Mouse (Mus musculus): ENCODE data around the gene Cdkn2c. TPM values are rescaled to one million over a fixed set of nuclear protein-coding genes. Genes with fewer than 3 reads are reported as not detected.
A peak's percentile ranks its signal among the peaks of the same experiment; 100 is the strongest.
"Not testable (repeated sequence)": the region's sequence is repeated elsewhere in the genome, so short reads cannot be mapped to it uniquely, and the experiment has no call there.

Cdkn2c gene
- polyA plus RNA-seq (2015; fragmentation: Nextera tagmentation; extraction: Ambion mirVana), result 9.9 and 13.5 TPM in 2 replicates

DNA sequence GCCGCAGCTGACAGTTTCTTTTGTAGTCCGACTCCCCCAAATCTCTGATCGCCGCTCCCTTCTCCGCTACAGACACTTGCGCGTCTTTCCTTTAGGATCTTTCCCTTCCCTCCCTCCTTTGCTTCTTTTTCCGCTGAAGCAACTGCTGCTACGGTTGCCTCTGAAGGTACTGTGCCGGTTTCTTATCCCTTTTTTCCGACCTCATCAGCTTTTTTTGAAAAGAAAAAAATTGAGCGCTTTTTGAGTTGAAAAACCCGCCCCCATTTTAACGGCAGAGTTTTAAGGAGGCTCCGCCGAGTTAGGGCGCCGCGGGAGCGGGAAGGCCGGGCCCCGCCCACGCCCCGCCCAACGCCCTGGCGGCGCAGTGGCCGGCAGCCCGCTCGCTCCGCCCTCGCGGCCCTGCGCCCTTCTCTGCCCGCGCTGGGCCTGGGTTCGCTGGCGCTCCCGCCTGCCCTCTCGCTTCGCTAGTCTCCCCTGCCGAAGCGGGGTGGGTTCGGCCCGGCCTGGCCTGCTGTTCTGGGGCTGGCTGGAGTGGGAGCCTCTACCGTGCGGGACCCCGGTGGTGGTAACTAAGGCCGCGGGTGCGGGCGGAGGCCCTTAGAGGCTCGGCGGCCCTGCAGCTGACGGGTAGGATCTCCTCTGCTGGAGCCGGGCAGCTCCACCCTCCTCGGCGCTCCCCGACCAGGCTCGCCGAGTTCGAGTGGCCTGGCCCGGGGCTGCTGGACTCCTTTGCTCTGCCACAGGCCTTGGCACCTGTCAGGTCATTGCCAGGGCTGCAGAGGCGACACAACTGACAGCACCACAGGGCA, at the start of gene Cdkn2c:
TSS of gene Cdkn2c (minus strand) at position 729 of the 809 bp plus-strand sequence.
- Histone ChIP-seq H3K27me3 (peaks cover 15% of the 10 kb centered on the region), H3K9me3 (replicated peaks) (no peaks in the 10 kb centered on the region), H3K9ac (peak within 1 kb of the TSS; percentile 87), H3K27ac (peak within 1 kb of the TSS; percentile 74), H3K4me2 (peak within 1 kb of the TSS; percentile 91), H3K36me3 (ENCODE audit: poor library complexity, severe bottlenecking) (no peaks in the 10 kb centered on the region), H3K4me1 (peaks cover 31% of the 10 kb centered on the region), H3K4me3 (peak within 1 kb of the TSS; percentile 77)
- WGBS, result under 1% methylated on average over 64 of the region's 64 CpGs
- peak; percentile 94 for ATAC-seq

GRCm38 (mm10) chr4:109705349-109705748, 38.4 kb upstream of the Cdkn2c start:
- H3K4me3 ChIP-seq, result no peak overlapping the region
- no peak overlapping the region for H3K9ac ChIP-seq
- ATAC-seq, result no peak
- H3K4me2 ChIP-seq, result no peak overlapping the region
- no peaks in the 10 kb centered on the region for H3K4me1 ChIP-seq
- H3K9me3 ChIP-seq (replicated peaks), result no peaks in the 10 kb centered on the region
- H3K36me3 ChIP-seq (ENCODE audit: poor library complexity, severe bottlenecking), result no peaks in the 10 kb centered on the region
- H3K27ac ChIP-seq, result no peak overlapping the region
- no peaks in the 10 kb centered on the region for H3K27me3 ChIP-seq
- 87% methylated on average over 2 of the region's 2 CpGs for WGBS

- no peaks in the 10 kb centered on the region for H3K4me1 ChIP-seq
- no peak overlapping the region for H3K9ac ChIP-seq
- no peak overlapping the region for H3K4me2 ChIP-seq
- peaks cover 3% of the 10 kb centered on the region; the same call in 1 of the 2 replicates for H3K9me3 ChIP-seq (replicated peaks)
- H3K27ac ChIP-seq, result no peak overlapping the region
- ATAC-seq, result no peak
- no peak overlapping the region for H3K4me3 ChIP-seq
- H3K36me3 ChIP-seq (ENCODE audit: poor library complexity, severe bottlenecking), result no peaks in the 10 kb centered on the region
- no peaks in the 10 kb centered on the region for H3K27me3 ChIP-seq
These were observed 36.6 kb upstream of the Cdkn2c start for GRCm38 (mm10) chr4:109703568-109703967.

DNA sequence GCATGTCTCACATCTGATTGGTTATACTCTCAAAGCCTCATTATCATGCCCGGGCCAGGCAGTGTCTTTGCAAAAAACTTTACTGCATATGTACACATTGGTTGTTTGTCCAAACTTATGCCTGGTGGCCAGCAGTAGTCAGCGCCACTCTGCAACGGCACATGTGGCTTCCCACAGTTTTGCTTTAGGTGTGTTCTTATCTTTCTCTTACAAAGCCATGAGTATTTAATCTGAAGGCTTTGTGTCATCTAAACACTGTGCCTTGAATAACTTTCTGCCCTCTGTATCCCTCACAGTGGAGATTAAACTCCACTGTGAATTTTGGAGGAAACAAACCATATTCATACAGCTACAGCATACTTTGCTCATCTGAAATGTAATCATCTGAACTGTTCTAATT, 33.7 kb upstream of the Cdkn2c start:
- WGBS, result 90% methylated on average over 3 of the region's 3 CpGs
- H3K9ac ChIP-seq; H3K36me3 ChIP-seq (ENCODE audit: poor library complexity, severe bottlenecking); H3K27me3 ChIP-seq; H3K27ac ChIP-seq; H3K9me3 ChIP-seq (replicated peaks); H3K4me3 ChIP-seq; ATAC-seq; H3K4me2 ChIP-seq; H3K4me1 ChIP-seq: not testable (repeated sequence)

GRCm38 (mm10) chr4:109692674-109693073, 25.7 kb upstream of the Cdkn2c start:
- H3K4me1 ChIP-seq, result no peaks in the 10 kb centered on the region
- no peaks in the 10 kb centered on the region for H3K27me3 ChIP-seq
- H3K4me3 ChIP-seq, result no peak overlapping the region
- no peak overlapping the region for H3K9ac ChIP-seq
- no peak overlapping the region for H3K27ac ChIP-seq
- H3K4me2 ChIP-seq, result no peak overlapping the region
- ATAC-seq, result no peak
- peaks cover 7% of the 10 kb centered on the region for H3K36me3 ChIP-seq (ENCODE audit: poor library complexity, severe bottlenecking)
- 0 out of 2 replicates have a peak, but pooled peaks cover 9% of the 10 kb centered on the region for H3K9me3 ChIP-seq (replicated peaks)

GRCm38 (mm10) chr4:109683561-109683960, 16.6 kb upstream of the Cdkn2c start:
- H3K36me3 ChIP-seq (ENCODE audit: poor library complexity, severe bottlenecking), result peaks cover 7% of the 10 kb centered on the region
- 60% methylated on average over 2 of the region's 2 CpGs for WGBS
- H3K27ac ChIP-seq, result no peak overlapping the region
- no peaks in the 10 kb centered on the region for H3K9me3 ChIP-seq (replicated peaks)
- H3K4me1 ChIP-seq, result peaks cover 1% of the 10 kb centered on the region; the same call in 1 of the 2 replicates
- ATAC-seq, result no peak
- no peak overlapping the region for H3K4me3 ChIP-seq
- no peak overlapping the region for H3K4me2 ChIP-seq
- H3K27me3 ChIP-seq, result no peaks in the 10 kb centered on the region
- no peak overlapping the region for H3K9ac ChIP-seq

DNA sequence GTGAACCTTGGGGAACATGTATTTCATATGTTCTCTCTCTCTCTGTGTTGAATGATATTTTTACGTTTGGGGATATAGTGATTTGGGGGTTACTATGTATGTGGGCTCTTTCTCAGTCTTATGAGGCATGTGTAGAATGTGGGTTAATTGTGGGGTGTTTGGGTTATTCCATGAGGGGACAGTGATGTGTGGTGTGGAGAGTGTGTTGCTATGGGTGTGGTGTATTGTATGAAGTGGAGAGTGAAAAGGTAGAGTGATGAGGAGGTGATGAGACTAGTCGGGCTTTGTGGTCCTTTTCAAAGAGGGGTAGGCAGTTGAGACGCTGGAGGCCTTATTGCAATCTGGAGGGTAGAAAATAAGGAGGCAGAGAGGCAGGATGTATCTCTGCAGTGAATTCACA, 10.2 kb upstream of the Cdkn2c start:
- peaks cover 12% of the 10 kb centered on the region for H3K4me1 ChIP-seq
- peak; percentile 2; the same call in 1 of the 2 replicates for ATAC-seq

GRCm38 (mm10) chr4:109676218-109677215, 9.5 kb upstream of the Cdkn2c start, which contains the start of gene Faf1:
Faf1 (plus strand) TSS chr4:109676588.
- WGBS, result under 1% methylated on average over 88 of the region's 107 CpGs
- Histone ChIP-seq H3K36me3 (ENCODE audit: poor library complexity, severe bottlenecking) (no peaks in the 10 kb centered on the region), H3K4me3 (peak within 1 kb of the TSS; percentile 88), H3K4me1 (peaks cover 12% of the 10 kb centered on the region), H3K4me2 (peak within 1 kb of the TSS; percentile 75), H3K27ac (peak within 1 kb of the TSS; percentile 95), H3K27me3 (no peaks in the 10 kb centered on the region), H3K9me3 (replicated peaks) (no peaks in the 10 kb centered on the region), H3K9ac (peak within 1 kb of the TSS; percentile 87)
- ATAC-seq, result peak; percentile 98

More for the DNA sequence above, 10.2 kb upstream of the Cdkn2c start:
- H3K27ac ChIP-seq, result peak overlapping the region; percentile 95
- no peaks in the 10 kb centered on the region for H3K27me3 ChIP-seq
- 0% methylated on average over 3 of the region's 3 CpGs for WGBS
- H3K4me3 ChIP-seq, result peak overlapping the region; percentile 88
- no peaks in the 10 kb centered on the region for H3K36me3 ChIP-seq (ENCODE audit: poor library complexity, severe bottlenecking)
- no peaks in the 10 kb centered on the region for H3K9me3 ChIP-seq (replicated peaks)
- peak overlapping the region; percentile 87 for H3K9ac ChIP-seq
- H3K4me2 ChIP-seq, result peak overlapping the region; percentile 75

GRCm38 (mm10) chr4:109674097-109674496, 7.1 kb upstream of the Cdkn2c start:
- Histone ChIP-seq H3K9ac (no peak overlapping the region), H3K9me3 (replicated peaks) (no peaks in the 10 kb centered on the region), H3K4me2 (no peak overlapping the region), H3K27ac (no peak overlapping the region), H3K4me1 (peaks cover 12% of the 10 kb centered on the region), H3K27me3 (no peaks in the 10 kb centered on the region), H3K4me3 (no peak overlapping the region), H3K36me3 (ENCODE audit: poor library complexity, severe bottlenecking) (no peaks in the 10 kb centered on the region)
- 83% methylated on average over 2 of the region's 2 CpGs for WGBS
- no peak for ATAC-seq

DNA sequence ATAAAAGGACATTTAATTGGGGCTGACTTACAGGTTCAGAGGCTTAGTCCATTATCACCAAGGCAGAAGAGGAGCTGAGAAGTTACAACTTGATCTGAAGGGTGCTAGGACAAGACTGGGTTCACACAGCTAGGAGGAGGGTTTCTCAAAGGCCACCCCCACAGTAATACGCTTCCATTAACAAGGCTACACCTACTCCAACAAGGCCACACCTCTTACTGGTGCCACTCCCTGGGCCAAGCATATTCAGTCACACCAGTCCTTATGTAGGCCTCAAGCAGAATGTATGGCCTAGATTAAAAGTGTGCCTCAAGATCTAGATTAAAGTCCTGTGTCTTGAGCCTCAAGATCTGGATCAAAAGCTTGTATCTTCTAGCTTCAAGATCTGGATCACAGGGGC, 5.0 kb upstream of the Cdkn2c start:
- ATAC-seq, result no peak

GRCm38 (mm10) chr4:109670213-109670612, 3.2 kb upstream of the Cdkn2c start:
- WGBS, result 78% methylated on average over 2 of the region's 2 CpGs

More for the DNA sequence above, 5.0 kb upstream of the Cdkn2c start:
- H3K4me1 ChIP-seq, result peaks cover 5% of the 10 kb centered on the region
- H3K27me3 ChIP-seq, result no peaks in the 10 kb centered on the region
- no peak overlapping the region for H3K4me2 ChIP-seq
- 89% methylated on average over 1 of the region's 1 CpGs for WGBS
- no peak overlapping the region for H3K4me3 ChIP-seq
- no peak overlapping the region for H3K9ac ChIP-seq
- H3K27ac ChIP-seq, result no peak overlapping the region
- H3K9me3 ChIP-seq (replicated peaks), result no peaks in the 10 kb centered on the region
- no peaks in the 10 kb centered on the region for H3K36me3 ChIP-seq (ENCODE audit: poor library complexity, severe bottlenecking)

DNA sequence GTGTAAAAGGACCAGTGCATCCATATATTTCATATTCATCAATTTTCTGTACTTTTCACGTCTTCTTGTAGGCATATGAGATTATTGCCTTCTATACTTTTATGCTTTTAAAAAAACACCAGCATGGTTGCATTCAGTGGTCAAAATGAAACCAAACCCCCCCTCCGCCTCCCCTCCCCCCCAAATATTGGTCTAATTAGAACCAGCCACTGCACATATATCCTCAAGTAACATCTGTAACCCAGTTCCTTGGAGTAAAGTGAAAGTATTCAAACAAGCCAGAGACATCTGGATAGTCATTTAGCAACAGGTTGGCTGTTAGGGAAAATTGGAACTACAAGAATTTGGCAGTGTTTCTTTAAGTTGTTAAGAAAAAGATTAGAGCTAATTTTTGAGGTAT, 529 bp upstream of the Cdkn2c start:
- Histone ChIP-seq H3K9me3 (replicated peaks) (no peaks in the 10 kb centered on the region), H3K4me3 (peak overlapping the region; percentile 77), H3K4me1 (peaks cover 31% of the 10 kb centered on the region), H3K9ac (peak overlapping the region; percentile 87; the same call in 1 of the 2 replicates), H3K36me3 (ENCODE audit: poor library complexity, severe bottlenecking) (no peaks in the 10 kb centered on the region), H3K4me2 (peak overlapping the region; percentile 91), H3K27me3 (peaks cover 9% of the 10 kb centered on the region), H3K27ac (no peak overlapping the region)
- ATAC-seq, result no peak
- WGBS, result 63% methylated on average over 2 of the region's 2 CpGs

More at GRCm38 (mm10) chr4:109670213-109670612, 3.2 kb upstream of the Cdkn2c start:
- H3K4me1 ChIP-seq, result peaks cover 16% of the 10 kb centered on the region
- no peaks in the 10 kb centered on the region for H3K36me3 ChIP-seq (ENCODE audit: poor library complexity, severe bottlenecking)
- H3K4me2 ChIP-seq, result no peak overlapping the region
- no peak for ATAC-seq
- no peak overlapping the region for H3K9ac ChIP-seq
- no peaks in the 10 kb centered on the region for H3K27me3 ChIP-seq
- no peaks in the 10 kb centered on the region for H3K9me3 ChIP-seq (replicated peaks)
- H3K4me3 ChIP-seq, result no peak overlapping the region
- H3K27ac ChIP-seq, result no peak overlapping the region
